Mouse (Mus musculus): ENCODE data around the gene Dyrk1a.

The Dyrk1a gene

DNA sequence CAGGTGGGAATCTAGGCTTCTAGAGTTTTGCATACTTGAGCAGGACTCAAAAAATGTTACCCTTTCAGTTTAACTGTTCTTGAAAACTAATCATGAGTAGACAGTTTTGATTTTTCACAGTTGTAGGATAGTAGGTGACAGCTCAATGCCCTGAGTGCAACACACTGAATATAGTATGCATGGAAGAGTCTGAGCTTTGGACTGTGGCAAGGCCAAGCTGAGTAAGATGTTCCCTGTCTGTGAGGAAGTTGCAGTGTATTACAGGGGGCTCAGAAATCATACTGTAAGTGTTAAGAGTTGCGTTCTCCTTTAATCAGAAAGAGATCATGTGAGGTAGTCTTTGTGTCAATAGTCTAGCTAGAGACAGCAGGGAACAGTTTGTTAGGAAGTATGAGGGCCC is 20.4 kb downstream of the Dyrk1a start:
- no peak for DNase-seq (ENCODE audit: low spot score in 2 of 2)

DNA sequence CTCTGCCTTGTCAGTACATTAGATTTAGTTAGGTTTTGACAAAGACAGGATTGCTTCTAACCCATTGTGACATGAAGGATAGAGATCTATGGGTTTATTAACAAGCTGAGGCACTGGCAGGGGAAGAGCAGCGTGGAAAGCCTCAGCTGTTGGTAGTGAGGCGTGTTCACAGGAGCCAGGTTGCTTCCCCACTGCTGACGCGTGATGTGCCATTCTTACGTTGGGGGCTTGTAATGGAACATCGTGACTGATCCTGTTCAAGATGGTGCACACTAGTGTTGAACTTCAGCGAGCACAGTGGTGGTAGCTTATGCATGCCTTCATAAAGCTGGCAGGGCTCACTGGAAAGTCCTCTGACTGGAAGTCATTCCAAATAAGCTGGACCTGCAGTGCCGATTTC is 21.2 kb downstream of the Dyrk1a start:
- no peak for DNase-seq (ENCODE audit: low spot score in 2 of 2)

DNA sequence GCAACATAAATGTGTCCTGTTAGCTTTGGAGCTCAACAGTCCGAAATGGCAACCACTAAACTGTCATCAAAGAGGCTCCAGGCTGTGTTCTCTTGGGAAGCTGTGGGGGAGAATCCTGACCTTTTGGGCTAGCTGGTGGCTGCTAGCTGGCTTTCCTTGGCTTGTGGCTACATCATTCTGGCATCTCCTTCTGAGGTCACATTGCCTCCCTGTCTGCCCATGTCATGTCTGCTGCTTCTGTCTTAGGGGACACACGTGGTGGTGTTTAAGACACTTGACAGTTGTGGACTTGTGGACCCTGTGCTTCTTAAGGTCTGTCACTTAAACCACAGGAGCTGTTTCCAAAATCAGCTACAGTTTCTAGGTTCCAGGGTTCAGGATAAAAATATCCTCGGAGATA is 21.7 kb downstream of the Dyrk1a start:
- DNase-seq (ENCODE audit: low spot score in 2 of 2), result no peak

DNA sequence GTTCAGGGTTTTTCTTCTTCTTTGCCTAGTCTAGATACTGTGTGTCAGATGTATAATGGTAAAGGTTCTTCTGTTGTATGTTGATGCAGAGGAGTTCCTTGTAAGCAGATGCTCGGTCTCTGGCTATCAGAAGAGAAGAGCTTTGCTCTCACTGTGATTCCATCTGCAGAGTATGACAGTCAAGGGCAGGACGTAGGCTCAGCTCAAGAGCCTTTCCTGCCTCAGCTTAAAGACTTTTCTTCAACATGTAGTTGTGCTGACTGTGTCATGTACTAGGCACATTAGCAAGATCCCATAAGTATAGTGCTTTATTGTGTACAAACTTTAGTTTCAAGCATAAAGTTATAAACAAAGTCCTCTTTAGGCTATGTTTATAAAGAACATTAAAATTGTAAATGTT is 26.8 kb downstream of the Dyrk1a start:
- DNase-seq (ENCODE audit: low spot score in 2 of 2), result no peak

DNA sequence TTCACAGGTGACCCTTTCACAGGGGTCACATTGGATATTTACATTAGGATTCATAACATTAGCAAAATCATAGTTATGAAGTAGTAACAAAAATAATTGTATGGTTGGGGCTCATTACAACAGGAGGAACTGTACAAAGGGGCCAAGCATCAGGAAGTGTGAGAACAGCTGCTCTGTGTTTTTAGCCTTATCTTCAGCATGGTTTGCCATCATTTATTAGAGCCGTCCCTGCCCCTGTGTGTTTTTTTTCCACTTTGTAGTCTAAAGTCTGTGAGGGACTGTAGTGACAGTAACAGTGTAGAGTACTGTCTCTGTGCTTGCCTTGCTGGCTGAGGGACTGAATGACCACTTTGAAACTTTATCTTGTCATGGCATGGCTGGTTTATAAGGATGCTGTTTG is 27.8 kb downstream of the Dyrk1a start:
- no peak for DNase-seq (ENCODE audit: low spot score in 2 of 2)

DNA sequence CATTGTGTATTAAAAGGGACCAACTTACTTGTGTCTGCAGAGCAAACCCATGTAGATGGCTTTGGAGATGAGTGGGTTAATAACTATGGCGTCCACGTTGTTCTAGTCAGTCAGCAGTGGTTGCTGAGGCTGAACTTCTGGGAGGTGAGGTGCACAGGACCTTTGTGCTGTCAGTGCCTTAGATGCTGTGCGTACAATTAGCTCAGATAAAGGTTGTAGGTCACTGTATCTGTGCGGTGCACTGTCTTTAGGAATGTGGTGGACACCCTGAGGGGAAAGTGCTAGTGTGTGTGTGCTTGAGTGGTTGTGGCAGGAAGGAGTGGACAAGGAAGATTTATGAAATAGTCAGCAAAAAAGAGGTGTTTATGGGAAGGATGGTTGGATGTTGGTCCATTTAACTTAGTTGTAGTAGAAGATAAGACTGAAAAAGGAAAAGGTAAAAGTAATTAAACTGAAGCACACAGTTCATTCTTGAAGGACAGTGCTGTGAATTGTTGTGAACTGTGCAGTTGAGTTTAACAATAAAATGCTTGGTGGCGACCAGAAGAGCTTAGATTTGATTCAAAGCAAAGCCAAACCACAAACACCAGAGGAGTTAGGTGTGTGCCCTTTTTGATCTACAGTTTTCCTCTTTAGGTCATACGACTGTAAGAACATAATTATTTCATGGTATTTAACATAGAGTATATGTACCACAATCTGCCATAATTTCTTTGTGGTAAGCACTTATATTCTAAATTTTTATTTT is 30.3 kb downstream of the Dyrk1a start:
- no peak for DNase-seq (ENCODE audit: low spot score in 2 of 2)

DNA sequence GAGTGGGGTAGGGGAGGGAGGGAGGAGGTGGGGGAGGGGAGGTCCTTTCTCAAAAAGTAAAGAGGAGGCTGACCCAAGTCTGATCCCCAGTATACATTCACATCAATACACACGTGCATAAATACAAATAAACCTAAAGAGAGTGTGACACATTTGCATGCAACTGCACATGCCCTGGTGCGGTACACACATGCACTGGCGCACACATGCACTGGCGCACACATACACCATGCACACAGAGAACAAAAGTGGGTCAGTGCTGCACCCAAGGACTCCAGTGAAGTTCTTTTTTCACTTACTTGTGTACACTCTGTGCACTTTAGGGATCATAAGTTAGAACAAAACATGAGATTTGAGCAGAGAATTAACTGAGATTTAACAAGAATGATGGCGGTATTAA is 31.3 kb downstream of the Dyrk1a start:
- no peak for DNase-seq (ENCODE audit: low spot score in 2 of 2)

DNA sequence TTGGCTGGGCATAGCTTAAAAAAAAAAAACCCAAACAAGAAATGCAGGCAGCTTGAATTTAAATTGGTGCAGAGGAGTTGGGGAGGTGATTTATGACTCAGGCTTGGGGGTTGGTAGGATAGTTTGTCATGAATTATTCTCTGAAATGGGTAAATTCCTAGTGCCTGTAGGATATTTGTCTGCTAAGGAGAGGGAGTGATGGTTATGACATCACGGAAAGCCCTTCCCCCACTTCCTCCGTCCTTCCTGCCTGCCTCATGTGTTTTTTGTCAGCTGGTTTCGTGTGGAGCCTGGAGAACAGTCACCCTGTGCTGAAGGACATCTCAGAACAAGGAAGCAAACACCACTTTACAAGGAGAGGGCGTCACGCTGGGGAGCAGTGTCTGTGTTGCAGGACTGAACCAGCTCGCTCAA is 31.7 kb downstream of the Dyrk1a start:
- DNase-seq (ENCODE audit: low spot score in 2 of 2), result peak in 1 of 2 experiments; percentile 36

DNA sequence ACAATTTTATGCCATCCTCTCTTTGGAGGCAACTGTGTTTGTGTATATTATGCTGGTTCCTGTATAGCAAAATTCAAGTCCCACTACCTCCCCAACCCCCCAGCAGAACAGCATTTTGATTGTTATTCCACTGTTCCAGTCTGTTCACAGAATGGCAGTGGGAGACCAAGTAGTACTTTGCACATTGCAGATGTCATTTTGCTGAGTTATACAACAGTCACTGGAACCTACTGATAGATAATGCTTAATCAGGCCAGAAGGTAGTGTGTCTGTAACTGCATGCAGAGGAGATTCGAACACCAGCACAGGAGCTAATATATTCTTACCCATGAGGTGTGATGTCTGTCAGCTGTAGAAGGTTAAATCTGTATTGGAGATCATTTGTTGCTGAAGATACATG is 32.4 kb downstream of the Dyrk1a start:
- no peak for DNase-seq (ENCODE audit: low spot score in 2 of 2)

DNA sequence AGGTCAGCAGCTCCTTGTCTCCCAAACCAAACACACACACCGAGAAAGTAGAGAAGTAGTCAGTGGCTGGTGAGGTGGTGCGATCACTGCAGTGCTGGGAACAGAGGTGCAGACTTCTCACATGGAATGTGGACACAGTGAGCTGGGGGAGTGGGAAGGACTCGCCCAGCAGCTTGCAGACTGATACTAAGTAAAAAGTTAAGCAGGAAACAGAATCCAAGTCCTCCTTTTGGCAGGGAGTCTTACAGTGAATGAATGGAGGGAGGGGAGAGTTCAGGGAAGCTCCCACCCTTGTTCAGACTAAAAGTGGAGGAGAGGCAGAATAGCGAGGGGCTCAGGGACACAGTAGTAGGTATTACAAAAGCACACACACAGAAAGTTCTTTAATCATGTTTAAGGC is 32.9 kb downstream of the Dyrk1a start:
- no peak for DNase-seq (ENCODE audit: low spot score in 2 of 2)

DNA sequence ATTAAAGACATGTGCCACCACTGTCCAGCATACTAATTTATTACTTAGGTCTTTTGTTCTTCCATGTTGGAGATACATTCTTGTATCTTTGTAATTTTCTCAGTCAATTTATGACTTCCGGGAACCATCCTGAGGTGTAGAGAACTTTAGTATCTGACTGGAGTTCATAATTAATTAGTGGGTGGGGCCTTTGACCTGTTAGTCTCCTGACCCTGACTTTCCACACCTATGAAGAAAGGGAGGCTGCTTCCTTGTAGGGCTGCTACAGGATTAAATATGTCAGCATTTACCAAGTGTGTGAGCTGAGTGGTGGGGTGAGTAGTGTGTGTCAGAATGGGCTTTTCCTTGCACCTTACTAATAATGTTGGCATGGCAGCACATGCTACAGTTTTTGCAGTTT is 36.4 kb downstream of the Dyrk1a start:
- no peak for DNase-seq (ENCODE audit: low spot score in 2 of 2)

DNA sequence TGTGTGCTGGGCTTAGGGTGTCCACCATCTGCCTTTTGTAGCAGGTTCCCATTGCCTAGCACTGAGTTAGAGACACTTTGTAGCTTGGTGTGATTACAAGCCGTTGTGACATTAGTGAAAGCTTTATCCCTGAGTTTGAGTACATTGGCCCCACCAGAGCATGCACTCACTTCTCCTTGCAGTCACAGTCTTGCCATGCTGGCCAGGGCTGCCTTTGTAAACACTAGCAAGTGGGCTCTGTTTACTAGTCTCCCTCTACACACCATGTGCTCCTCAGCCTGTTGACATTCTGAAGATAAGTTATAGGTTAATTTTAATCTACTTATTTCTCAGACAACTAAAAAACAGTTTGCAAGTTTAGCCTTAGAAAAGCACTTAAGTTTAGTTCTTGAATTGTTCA is 37.7 kb downstream of the Dyrk1a start:
- DNase-seq (ENCODE audit: low spot score in 2 of 2), result no peak

DNA sequence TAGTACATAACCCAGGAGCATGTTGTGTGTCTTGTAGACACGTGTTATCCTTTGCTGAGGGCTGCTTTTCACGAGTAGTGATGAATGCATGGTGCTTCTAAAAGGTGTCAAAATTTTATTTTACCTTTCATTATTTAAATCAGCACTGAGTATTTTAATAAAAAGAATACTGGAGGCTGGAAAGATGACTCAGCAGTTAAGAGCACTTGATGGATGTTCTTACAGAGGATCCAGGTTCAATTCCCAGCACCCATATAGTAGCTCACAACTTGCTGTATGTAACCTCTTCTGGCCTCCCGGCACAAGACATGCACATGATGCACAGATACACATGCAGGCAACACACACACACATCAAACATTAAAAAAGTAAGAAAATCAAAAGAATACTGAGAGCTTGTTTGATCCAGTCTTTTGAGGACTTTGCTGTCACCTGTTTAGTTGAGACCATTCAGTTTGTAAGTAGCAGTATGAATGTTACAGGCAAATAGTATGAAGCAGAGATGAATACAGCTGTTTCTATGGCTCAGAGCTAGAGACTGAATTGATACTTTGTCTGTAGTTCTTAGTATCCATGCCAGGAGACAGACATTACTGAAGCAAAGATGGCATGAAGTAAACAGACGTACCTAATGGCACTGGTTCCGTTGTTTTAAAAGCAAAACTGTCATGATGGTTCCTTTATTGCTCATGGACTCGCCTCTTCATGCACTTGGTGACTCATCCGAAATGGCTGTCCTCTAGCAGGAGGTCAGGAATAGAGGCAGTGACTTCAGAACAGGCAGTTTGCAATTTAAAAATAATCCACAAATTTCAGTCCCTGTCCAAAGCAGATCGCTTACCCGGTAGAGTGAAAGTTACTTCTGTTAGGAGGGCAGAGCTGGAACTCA is 39.1 kb downstream of the Dyrk1a start:
- no peak for DNase-seq (ENCODE audit: low spot score in 2 of 2)

DNA sequence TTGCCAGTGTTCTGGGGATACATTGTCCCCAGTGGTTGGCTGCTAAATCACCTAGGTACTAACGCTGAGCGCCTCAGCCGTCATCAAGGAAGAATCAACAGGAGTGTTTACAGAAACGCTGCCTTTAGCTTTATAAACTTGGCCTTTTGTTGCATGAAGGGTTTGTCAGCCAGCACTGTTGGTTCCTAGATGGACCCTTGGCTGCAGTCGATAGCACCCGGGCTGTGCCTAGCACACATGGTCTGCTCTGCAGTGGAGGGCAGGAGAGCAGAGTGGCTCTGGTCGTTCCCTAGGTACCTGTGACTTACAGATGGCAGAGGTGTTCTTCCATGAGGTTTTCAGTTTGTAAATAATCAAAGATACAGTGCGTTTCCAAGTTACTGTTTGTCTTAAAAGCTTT is 42.8 kb downstream of the Dyrk1a start:
- no peak for DNase-seq (ENCODE audit: low spot score in 2 of 2)

DNA sequence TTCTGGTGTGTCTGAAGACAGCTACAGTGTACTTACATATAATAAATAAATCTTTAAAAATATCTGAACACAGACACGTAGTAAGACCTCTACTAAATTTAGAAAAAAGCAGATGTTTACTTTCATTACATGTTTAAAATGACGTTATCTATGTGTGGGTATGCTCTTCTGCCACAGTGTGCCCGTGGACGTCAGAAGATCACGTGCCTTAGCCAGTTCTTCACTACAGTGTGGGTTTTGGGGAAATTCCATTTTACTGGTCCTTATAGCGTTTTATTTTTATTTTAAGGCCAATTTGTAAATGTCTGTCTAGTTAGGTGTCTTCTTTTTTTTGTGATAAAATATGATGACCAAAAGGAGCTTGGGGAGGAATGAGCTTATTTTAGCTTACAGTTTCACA is 47.4 kb downstream of the Dyrk1a start:
- DNase-seq (ENCODE audit: low spot score in 2 of 2), result no peak

DNA sequence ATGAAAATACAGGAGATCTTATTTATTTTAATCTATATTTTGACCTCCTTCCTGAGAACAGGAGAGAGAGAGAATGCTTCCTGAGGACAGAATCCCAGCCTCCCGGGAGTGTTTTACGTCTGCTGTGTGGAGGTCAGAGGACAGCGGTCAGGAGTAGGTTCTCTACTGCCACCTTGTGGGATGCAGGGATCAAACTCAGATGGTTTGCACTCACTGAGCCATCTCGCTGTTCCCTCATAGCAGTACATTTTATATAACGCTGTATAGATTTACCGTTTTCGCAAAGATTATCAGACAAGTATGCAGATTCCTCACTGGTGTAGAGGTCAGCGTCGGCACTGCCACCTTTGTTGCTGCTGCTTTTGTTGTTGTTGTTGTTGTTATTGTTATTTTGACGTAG is 48.7 kb downstream of the Dyrk1a start:
- DNase-seq (ENCODE audit: low spot score in 2 of 2), result peak in 1 of 2 experiments; percentile 48

DNA sequence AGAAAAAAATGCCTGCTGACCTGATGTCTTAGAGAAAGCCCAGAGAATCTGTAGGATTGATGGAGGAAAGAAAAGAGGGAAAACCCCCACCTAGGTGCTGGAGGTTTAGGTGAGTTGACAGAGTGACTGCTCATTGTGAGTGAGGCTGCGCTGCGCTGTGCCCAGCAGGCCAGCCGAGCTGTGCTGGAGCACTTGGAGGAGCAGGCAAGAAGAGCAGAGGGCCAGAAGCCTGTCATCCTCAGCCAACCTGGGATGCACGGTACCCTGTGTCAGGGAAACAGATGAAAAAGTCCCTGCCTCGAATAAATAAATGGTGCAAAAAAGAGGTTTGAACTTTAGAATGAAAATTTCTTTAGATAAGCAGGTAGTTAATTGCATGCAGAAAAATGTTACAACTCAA is 49.5 kb downstream of the Dyrk1a start:
- no peak for DNase-seq (ENCODE audit: low spot score in 2 of 2)

DNA sequence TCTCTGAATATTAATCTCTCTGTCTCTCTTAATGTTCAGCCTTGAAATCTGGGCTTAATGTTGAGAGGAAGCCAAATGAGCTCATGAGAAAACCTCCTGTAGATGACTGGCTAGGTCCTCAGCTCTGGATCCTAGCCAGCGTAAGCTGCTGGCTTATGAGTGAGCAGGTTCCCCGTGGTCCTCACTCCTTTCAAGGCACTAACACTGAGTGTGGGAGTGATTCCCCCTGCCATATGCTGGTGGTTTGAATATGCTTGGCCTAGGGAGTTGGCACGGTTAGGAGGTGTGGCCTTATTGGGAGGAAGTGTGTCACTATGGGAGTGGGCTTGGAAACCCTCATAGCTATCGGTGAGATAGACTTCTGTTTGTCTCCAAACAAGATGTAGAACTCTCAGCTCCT is 55.1 kb downstream of the Dyrk1a start:
- no peak for DNase-seq (ENCODE audit: low spot score in 2 of 2)

DNA sequence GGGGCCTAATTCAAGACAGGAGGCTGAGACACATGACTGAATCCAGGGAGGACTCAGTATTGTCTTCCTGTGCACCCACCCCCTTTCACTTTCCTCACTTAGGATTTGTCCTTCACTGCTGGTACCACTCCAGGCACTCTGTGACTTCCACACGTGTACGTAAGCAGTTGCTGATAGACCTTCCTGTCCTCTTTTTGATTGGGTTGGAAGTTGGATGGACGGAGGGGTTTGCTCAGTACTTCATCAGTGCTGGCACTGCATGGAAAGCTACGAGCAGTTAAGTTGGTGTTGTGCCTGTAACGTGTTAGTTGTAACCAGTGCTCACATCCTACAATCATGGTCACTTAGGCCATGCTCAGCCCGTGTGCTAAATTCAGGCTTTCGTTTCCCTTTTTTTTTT is 55.8 kb downstream of the Dyrk1a start:
- DNase-seq (ENCODE audit: low spot score in 2 of 2), result no peak

DNA sequence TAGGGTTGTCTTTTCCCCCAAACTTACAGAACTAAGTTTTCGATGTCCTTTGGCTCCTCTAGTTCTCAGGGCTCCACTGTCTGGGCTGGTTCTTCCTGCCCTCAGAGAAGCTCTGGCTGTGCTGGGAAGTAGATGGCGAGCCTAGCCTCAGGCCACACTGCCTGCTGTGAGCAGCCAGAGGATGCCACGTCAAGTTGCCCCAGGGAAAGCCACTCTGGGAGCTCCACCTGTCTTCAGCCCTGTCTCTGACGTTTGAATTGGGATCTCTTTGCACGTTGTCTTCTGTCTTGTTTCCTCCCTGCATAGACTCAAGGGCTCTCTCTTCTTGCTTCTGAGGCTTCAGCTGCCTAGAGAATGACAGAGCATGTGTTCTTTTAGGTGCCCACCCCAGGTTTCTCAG is 57.9 kb downstream of the Dyrk1a start:
- no peak for DNase-seq (ENCODE audit: low spot score in 2 of 2)

DNA sequence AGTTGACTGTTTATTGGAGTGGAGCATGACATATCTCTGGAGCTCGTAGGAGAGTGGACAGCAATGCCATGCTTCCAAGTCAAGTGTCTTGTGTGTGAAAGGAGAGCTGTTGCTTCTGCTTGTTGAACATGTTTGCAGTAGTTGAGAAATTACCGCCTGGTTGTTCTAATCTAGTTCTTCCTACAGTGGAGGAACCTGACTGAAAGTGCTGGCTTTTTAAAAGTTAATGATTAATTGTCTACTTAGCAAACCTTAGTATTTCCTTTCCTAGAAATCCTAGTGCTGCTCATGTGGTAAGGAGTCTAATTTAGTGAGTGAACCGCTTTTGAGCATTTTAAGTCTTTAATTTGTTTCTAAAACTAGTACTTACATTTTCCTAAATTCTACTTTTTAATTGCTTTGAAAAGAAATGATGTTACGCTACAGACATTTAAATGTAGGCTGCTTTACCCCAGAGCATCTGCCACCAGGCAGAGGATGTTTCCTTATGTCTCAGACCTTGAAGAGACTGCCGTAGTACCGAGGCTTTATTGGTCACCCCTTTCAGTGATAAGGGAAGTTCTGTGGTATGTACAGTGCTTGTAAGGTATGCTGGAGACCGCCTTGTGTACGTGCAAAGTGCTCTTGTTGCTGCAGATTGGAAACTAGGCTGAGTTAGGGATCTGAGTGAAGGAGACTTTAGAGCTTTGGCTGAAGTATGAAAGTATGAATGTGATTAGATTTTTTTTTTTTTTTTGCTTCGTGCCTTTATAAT is 59.3 kb downstream of the Dyrk1a start:
- no peak for DNase-seq (ENCODE audit: low spot score in 2 of 2)

DNA sequence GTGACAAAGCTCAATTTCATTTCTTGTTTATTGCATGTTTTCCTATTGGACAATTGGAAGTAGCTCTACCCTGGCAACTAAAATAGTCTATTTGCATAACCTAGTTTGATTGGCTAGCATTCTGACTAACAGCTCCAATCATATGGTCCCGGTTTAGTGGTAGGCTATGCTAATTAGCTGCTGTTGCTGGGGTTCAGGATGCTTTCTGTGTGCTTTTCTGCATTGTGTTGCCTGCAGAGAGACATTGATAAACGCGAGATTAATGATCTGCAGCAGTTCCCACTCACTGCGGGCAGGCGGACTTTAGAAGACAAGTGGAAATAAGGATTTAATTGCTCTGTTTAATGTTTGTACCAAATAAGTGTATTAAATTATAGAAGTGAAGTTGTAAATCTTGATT is 62.2 kb downstream of the Dyrk1a start:
- DNase-seq (ENCODE audit: low spot score in 2 of 2), result no peak

All from frontal cortex, postnatal 25 days (tissue).